Mouse (Mus musculus) T-cell, adult 2 months (primary cell): ENCODE data around the gene Tenm3.
A peak's percentile ranks its signal among the peaks of the same experiment; 100 is the strongest.

Experiments
- DNase-seq: peaks from one replicate; pipeline ENCODE4 v3.0.0; 2022; ENCODE audit warnings: low spot score

The Tenm3 gene

GRCm38 (mm10) chr8:48274566-48274965 is 569.2 kb downstream of the Tenm3 start:
- DNase-seq, result no peak

- no peak for DNase-seq
Measured at GRCm38 (mm10) chr8:48268638-48269037, 575.1 kb downstream of the Tenm3 start.

- DNase-seq, result no peak
Measured at GRCm38 (mm10) chr8:48260265-48260664, 583.5 kb downstream of the Tenm3 start.

GRCm38 (mm10) chr8:48259832-48260231 is 583.9 kb downstream of the Tenm3 start:
- DNase-seq, result no peak

GRCm38 (mm10) chr8:48243876-48244275 is 599.9 kb downstream of the Tenm3 start:
- DNase-seq, result no peak

GRCm38 (mm10) chr8:48240917-48241531 is 602.7 kb downstream of the Tenm3 start:
- DNase-seq, result no peak

GRCm38 (mm10) chr8:48236968-48237367 is 606.8 kb downstream of the Tenm3 start:
- DNase-seq, result no peak

GRCm38 (mm10) chr8:48232927-48233326 is 610.8 kb downstream of the Tenm3 start:
- no peak for DNase-seq

- no peak for DNase-seq
Measured at GRCm38 (mm10) chr8:48231882-48232281, 611.9 kb downstream of the Tenm3 start.

GRCm38 (mm10) chr8:48231389-48231788 is 612.4 kb downstream of the Tenm3 start:
- DNase-seq, result no peak

GRCm38 (mm10) chr8:48228676-48229075 is 615.1 kb downstream of the Tenm3 start:
- DNase-seq, result no peak

- DNase-seq, result no peak
Measured at GRCm38 (mm10) chr8:48224753-48225152, 619.0 kb downstream of the Tenm3 start.

GRCm38 (mm10) chr8:48222429-48222769 is 621.4 kb downstream of the Tenm3 start:
- DNase-seq, result peak; percentile 34

GRCm38 (mm10) chr8:48221724-48222428 is 621.9 kb downstream of the Tenm3 start:
- no peak for DNase-seq

GRCm38 (mm10) chr8:48221304-48221703 is 622.4 kb downstream of the Tenm3 start:
- no peak for DNase-seq

GRCm38 (mm10) chr8:48220529-48221181 is 623.1 kb downstream of the Tenm3 start:
- DNase-seq, result no peak

GRCm38 (mm10) chr8:48215071-48215501 is 628.7 kb downstream of the Tenm3 start:
- DNase-seq, result no peak

- no peak for DNase-seq
Measured at GRCm38 (mm10) chr8:48214386-48214785, 629.4 kb downstream of the Tenm3 start.

GRCm38 (mm10) chr8:48211931-48212330 is 631.8 kb downstream of the Tenm3 start:
- DNase-seq, result no peak

- DNase-seq, result no peak
Measured at GRCm38 (mm10) chr8:48207567-48207966, 636.2 kb downstream of the Tenm3 start.

- no peak for DNase-seq
Measured at GRCm38 (mm10) chr8:48206922-48207321, 636.8 kb downstream of the Tenm3 start.

GRCm38 (mm10) chr8:48204838-48205345 is 638.9 kb downstream of the Tenm3 start:
- no peak for DNase-seq
